Mouse (Mus musculus) thymus, postnatal 0 days (tissue): Measurements from ENCODE around the gene Myrip. TPM values are rescaled to one million over a fixed set of nuclear protein-coding genes. Genes with fewer than 3 reads are reported as not detected.

Source experiments
- DNase-seq: peaks from one replicate; pipeline ENCODE4 v3.0.0-alpha.2; 2015; ENCODE audit warnings: low spot score
- polyA plus RNA-seq: library from polyadenylated mRNA; unstranded; fragments of >200 nt; fragmentation: Nextera tagmentation; extraction: Ambion mirVana; gene quantifications from 2 replicates; pipeline ENCODE4 v1.2.1, GENCODE M21; 2015

Myrip gene
- polyA plus RNA-seq, 1 experiment from 2014 or later = 0.40 TPM

GRCm38 (mm10) chr9:120377726-120378125 lies 76.4 kb downstream of the Myrip start:
- DNase-seq = peak; percentile 49

DNA sequence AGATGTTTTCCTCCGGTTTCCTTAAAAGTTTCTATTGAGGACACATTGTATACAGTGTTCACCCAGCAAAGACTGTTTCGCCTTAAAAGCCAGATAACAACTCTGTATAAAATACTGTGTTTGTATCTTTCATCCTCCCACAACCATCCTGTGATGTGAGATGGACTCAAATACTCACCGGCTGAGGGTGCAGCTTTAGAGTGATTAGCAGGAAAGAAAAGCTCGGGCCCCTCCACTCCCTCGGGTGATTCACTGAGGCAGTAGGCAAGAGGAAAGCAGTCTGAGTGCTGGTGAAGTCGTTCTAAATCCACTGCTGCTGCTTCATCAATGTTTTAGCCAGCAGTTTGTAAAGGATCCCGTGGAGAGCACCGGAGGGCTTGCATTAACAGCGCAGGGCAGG lies 93.9 kb downstream of the Myrip start:
- DNase-seq = no peak

DNA sequence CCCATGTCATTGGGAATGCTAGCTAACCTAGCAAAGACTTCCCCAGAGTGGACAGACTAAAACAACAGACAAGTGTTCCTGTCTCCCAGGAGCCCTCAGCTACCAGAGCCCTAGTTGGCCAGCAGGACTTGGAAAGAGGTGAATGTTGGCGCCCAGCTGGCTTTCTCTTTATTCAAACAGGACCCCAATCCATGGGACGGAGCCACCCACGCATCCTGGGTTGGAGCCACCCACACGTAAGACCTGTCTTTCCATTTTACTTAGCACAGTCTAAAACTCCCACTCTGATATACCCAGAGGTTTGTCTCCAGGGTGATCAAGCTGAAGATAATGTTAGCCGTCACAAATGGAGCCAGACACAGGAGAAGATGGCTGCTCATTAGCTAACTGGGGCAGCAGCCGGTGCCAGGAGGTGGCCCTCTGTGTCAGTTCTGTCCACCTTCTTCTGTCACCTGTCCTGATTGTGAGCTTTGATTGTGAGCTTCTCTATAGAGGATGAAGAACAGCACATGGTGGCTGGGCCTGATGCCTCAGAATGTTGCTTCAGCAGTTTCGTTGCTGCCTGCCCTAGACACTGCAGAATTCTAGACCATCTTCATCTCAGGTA lies 95.4 kb downstream of the Myrip start:
- DNase-seq = no peak

- no peak for DNase-seq
Observed at GRCm38 (mm10) chr9:120398289-120398688, 97.0 kb downstream of the Myrip start.

DNA sequence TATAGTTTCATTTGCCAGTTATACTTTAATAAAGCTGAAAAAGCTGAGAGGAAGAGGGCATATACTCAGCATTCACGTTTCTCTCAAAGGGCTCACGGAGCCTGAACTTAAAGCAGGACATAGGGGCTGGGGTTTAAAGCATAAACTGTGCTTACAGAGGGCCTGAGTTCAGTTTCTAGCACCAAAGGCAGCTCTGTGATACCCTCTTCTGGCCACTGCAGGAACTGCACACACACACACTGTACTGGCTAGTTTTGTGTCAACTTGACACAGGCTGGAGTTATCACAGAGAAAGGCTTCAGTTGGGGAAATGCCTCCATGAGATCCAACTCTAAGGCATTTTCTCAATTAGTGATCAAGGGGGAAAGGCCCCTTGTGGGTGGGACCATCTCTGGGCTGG lies 98.2 kb downstream of the Myrip start:
- DNase-seq = peak; percentile 6

DNA sequence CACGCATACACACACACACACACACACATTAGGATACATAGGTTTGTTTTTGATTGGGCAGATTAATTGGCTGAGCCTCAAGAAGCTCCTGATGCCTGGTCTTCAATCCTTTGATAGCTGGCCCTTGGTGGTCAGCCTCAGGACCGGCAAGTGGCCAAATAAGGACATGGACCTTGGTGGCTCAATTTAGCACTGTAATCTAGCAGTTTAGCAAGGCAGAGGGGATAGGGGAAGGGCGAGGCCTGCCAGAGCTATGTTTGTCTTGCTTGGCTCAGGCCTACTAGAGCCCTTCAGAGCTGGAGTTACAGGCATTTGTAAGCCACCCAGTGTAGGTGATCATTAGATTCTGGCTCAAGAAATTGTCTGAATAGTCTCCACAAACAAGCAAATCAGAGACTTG lies 101.1 kb downstream of the Myrip start:
- DNase-seq = no peak

DNA sequence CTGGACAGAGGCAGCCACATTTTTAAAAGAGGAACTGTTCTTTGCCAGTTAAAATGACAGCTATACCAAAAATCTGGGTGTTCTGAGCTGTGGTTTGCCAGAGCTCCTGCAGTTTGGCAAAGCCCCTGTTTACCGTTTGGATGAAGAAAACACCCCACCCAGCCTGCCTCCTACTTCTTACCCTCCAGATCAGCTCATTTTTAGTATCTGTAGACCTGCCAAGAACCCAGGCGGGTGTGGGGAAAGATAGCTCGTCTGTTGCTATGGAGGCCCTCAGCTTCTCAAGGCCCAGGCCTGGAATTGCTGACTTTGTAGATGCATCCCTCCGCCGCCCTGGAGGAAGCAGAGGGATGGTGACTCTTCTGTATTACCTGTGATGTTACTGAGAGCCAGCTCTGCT lies 102.3 kb downstream of the Myrip start:
- DNase-seq = no peak

- no peak for DNase-seq
Observed at GRCm38 (mm10) chr9:120409663-120410181, 108.4 kb downstream of the Myrip start.

- DNase-seq = peak; percentile 65
Observed at GRCm38 (mm10) chr9:120410421-120410820, 109.1 kb downstream of the Myrip start.

- DNase-seq = peak; percentile 84
Observed at GRCm38 (mm10) chr9:120415504-120415903, 114.2 kb downstream of the Myrip start.

- no peak for DNase-seq
Observed at GRCm38 (mm10) chr9:120416151-120416550, 114.8 kb downstream of the Myrip start.

- no peak for DNase-seq
Observed at GRCm38 (mm10) chr9:120416729-120417128, 115.4 kb downstream of the Myrip start.

DNA sequence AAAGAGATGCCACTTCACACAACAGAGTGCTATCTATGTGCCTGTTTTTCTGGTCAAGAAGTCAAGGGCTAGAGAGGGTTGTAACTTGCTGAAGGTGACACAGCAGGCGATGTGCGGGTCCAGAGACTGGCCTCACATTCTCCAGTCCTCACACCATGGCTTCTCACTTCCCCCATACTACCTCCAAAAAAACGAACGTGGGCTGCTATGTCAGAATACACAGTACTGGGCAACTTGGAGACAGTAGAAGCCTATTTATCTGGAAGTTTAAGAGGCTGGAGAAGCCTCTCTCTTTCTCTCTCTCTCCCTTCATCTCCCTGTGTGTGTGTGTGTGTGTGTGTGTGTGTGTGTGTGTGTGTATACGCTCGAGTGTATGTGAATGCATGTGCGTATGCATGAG lies 117.3 kb downstream of the Myrip start:
- DNase-seq = no peak

DNA sequence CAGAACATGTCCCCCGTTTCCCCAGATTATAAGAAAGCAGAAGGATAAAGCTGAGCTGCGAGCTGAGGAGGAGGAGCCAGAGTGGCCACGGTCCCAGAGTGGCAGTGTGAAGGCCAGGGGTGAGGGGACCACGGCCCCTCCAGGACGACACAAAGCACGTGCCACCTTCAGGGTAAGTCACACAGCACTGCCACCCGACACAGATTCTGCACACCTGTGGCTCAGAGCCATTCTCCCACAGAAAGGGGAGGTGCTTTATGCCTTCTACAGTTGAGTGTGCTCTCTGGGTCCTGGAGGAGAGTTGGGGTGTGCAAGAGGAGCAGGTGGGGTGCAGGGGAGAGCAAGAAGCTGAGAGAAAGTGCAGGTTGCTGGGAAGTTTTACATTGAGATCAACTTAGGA lies 123.3 kb downstream of the Myrip start:
- no peak for DNase-seq

DNA sequence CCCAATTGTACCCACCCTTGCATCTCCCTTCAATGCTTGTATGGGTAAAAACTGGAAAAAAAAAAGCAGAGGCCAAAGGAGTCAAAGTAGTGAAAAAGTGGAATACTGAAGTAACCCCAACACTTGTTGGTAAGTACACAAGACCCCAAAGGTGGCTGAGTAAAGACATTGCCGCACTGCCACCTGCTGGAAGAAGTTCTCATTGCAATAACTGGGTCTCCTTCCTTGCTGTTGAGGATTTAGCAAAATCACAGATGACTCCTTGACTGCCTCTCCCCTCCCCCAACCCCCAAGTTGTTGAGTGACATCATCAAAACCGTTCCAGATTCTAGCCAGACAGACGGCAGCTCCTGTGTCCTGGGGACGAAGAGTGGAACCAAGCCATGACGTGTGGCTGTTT lies 124.5 kb downstream of the Myrip start:
- peak; percentile 72 for DNase-seq

GRCm38 (mm10) chr9:120428181-120428580 lies 126.9 kb downstream of the Myrip start:
- DNase-seq = no peak

DNA sequence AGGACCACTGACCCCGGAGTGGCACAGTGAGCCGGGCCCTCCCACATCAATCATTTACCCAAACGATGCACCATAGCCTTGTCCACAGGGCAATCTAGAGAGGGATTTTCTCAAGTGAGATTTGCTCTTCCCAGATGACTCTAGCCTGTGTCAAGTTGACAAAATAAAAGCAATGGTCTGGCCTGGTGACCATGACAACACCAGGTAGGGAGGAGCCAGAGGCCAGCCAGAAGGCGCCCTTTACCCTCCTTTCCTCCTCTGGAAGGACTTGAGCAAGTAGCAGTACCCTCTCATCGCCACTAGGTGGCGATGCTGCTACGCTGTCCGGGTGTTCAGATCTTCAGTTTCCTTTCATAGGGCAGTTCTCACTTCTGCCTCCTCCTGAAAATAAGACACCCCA lies 132.4 kb downstream of the Myrip start:
- DNase-seq = peak; percentile 82

- no peak for DNase-seq
Observed at GRCm38 (mm10) chr9:120435841-120436240, 134.5 kb downstream of the Myrip start.

- no peak for DNase-seq
Observed at GRCm38 (mm10) chr9:120436854-120437253, 135.5 kb downstream of the Myrip start.

DNA sequence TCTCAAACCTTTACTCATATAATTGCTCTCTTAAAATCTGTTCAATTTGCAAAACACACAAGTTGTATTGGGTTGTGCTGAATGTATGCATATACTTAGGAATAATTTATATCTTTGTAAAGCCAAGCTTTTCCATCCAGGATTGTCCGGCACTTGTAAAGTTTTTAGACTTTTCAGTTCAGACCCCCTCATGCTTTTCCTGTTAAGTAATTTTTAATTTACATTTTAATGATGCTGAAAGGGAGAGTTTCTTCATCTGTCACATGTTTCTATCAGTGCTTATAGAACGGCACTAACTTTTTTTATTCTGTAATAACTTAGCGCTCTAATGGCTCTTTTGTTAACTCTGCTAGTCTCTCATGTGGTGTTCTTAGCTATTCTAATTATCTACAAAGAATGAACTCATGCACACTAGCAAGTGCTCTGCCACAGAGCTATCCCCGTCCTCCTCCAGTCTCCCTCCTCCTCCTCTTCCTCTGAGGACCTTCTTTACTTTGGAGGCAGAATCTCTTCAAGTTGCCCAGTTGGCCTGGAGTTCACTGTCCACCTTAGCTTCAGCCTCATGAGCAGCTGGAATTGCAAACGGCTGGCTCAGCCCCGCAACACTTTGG lies 136.1 kb downstream of the Myrip start:
- DNase-seq = no peak

- no peak for DNase-seq
Observed at GRCm38 (mm10) chr9:120438350-120438749, 137.0 kb downstream of the Myrip start.

- no peak for DNase-seq
Observed at GRCm38 (mm10) chr9:120438781-120439180, 137.5 kb downstream of the Myrip start.

- no peak for DNase-seq
Observed at GRCm38 (mm10) chr9:120444642-120445041, 143.3 kb downstream of the Myrip start.
